Mouse (Mus musculus): ENCODE measurements around the gene Spg7. TPM values are rescaled to one million over a fixed set of nuclear protein-coding genes. Genes with fewer than 3 reads are reported as not detected.

Gene Spg7
- 42.2 and 42.8 TPM in 2 replicates for polyA plus RNA-seq (2012; ENCODE audit: low replicate concordance)

GRCm38 (mm10) chr8:123062721-123063120, at the start of gene Spg7:
Gene Spg7 (plus strand): TSS chr8:123062942.

GRCm38 (mm10) chr8:123042158-123042973, 20.4 kb upstream of the Spg7 start, which contains the start of gene Ankrd11:
Gene Ankrd11 (minus strand): TSS chr8:123042277.

GRCm38 (mm10) chr8:123101735-123102685, 39.3 kb downstream of the Spg7 start, which contains the start of gene Rpl13:
Gene Rpl13 (plus strand): TSS chr8:123102350.

GRCm38 (mm10) chr8:123117127-123117731, 54.5 kb downstream of the Spg7 start, which contains the start of gene Cpne7:
Gene Cpne7 (plus strand): TSS chr8:123117374.

Other genes with a start within 250 kb of the Spg7 start
- 0.06 TPM in 1 of 2 replicates, not detected in the other for gene Cdh15, start 215.0 kb upstream of the Spg7 start, polyA plus RNA-seq (2012; ENCODE audit: low replicate concordance)
- 140 and 285 TPM in 2 replicates for gene Ankrd11, start 20.7 kb upstream of the Spg7 start, polyA plus RNA-seq (2012; ENCODE audit: low replicate concordance)
- gene Rpl13, start 39.4 kb downstream of the Spg7 start, polyA plus RNA-seq (2012; ENCODE audit: low replicate concordance), result 3,132 and 3,903 TPM in 2 replicates
- gene Cpne7, start 54.4 kb downstream of the Spg7 start, polyA plus RNA-seq (2012; ENCODE audit: low replicate concordance), result 1.2 and 4.3 TPM in 2 replicates
- not detected in 2 replicates for gene Sult5a1, start 95.4 kb downstream of the Spg7 start, polyA plus RNA-seq (2012; ENCODE audit: low replicate concordance)
- not detected in 2 replicates for gene Dpep1, start 123.3 kb downstream of the Spg7 start, polyA plus RNA-seq (2012; ENCODE audit: low replicate concordance)
- gene Chmp1a, start 149.8 kb downstream of the Spg7 start, polyA plus RNA-seq (2012; ENCODE audit: low replicate concordance), result 23.5 and 38.8 TPM in 2 replicates
- gene Spata33, start 149.9 kb downstream of the Spg7 start, polyA plus RNA-seq (2012; ENCODE audit: low replicate concordance), result 0.11 TPM in 1 of 2 replicates, not detected in the other
- gene Cdk10, start 161.9 kb downstream of the Spg7 start, polyA plus RNA-seq (2012; ENCODE audit: low replicate concordance), result 66.1 and 110 TPM in 2 replicates
- gene Spata2l, start 173.3 kb downstream of the Spg7 start, polyA plus RNA-seq (2012; ENCODE audit: low replicate concordance), result 11.9 and 12.8 TPM in 2 replicates
- gene Zfp276, start 191.3 kb downstream of the Spg7 start, polyA plus RNA-seq (2012; ENCODE audit: low replicate concordance), result 19.5 and 32.7 TPM in 2 replicates
- gene Vps9d1, start 191.4 kb downstream of the Spg7 start, polyA plus RNA-seq (2012; ENCODE audit: low replicate concordance), result 136 and 348 TPM in 2 replicates